Mouse (Mus musculus) heart, postnatal 25 days (tissue): ENCODE results near the gene Xpo6. TPM values are rescaled to one million over a fixed set of nuclear protein-coding genes. Genes with fewer than 3 reads are reported as not detected.

Experiments used
- DNase-seq: peaks from one replicate; pipeline ENCODE4 v3.0.0; 2022; ENCODE audit warnings: low spot score
- intact Hi-C: fragments of 180-260 bp; cut with DNase I; formaldehyde crosslinking; loops from one replicate; pipeline ENCODE4 v1.15.1; 2025
- total RNA-seq, 2 experiments: library from RNA; stranded (reverse); gene quantifications; 2 replicates each; pipeline ENCODE4 v1.2.3; 2021

Gene Xpo6
- total RNA-seq, 2 experiments from 2014 or later, result 19.2 to 23.7 TPM

DNA sequence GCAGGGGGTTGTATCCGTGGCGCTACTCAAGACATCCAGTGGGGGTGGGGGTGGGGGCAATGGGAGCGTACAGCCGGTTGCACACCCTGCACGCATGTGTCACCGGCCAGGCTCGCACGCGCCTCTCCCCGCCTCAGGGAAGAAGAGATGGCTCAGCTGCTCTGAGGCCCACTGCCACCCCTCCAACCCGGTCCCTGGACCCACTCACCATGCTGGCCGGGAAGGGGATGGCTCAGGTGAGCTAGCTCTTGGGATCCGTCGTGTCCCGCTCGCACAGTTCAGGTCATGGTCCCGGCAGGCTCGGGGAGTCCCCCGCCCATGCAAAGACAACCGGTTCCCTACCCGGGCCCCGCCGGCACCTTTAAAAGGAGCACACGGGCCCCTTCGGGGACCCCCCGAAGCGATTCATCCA lies 604 bp downstream of the Xpo6 start:
- intact Hi-C loops, result no loop called here
- DNase-seq, result peak; percentile 8

DNA sequence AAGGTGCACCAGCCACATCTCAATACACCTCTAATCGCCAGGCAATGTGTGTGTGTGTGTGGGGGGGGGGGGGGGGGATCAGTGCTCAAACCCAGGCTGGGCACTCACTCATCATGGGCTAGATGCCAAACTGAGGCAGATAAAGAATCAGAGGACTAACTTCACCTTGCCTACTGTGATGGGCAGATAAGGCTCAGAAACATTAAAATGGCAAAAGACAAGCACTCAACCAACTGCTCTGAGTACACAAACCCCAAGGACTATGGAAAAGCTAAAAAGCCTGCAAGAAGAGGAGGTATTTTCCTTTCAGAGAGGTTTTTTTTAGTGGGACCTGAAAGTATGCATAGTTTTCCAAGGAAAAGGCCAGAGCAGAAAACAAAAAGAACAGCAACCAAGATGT lies 1.4 kb downstream of the Xpo6 start:
- intact Hi-C loops, result no loop called here
- DNase-seq, result no peak

DNA sequence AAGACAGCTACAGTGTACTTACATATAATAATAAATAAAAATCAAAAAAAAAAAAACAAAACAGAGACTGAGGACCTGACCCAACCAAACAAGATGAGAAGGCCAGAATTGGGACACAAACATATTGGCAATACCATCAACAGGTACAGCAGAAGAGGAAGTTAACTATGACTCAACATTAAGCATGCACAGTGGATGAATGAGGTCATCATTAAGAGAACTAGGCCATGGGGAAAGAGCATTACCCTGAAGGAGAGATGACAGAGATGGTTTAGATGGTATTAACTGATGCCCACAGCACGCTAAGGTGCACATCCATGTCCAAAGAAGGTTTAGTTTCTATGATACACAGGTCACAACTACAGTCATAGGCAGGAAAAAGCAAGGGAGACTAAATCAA lies 6.1 kb downstream of the Xpo6 start:
- DNase-seq, result no peak
- intact Hi-C loops, result no loop called here

DNA sequence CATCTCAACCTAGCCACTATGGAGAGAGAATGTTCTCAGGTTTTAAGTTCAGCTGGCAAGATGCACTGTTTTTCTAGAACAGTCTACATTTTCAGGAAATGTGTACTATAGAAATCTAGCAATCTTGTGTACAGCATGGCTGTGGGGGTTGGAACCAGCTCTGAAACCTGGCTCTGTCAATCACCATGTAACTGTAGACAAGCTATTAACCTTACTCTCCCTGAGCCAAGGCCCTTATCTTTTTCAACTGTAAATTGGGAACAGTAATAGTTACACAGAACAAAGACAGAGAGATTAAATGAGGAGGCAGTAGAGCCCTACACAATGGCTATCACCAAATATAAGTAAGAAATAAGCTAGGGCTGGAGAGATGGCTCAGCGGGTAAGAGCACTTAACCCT lies 8.8 kb downstream of the Xpo6 start:
- intact Hi-C loops, result no loop called here

DNA sequence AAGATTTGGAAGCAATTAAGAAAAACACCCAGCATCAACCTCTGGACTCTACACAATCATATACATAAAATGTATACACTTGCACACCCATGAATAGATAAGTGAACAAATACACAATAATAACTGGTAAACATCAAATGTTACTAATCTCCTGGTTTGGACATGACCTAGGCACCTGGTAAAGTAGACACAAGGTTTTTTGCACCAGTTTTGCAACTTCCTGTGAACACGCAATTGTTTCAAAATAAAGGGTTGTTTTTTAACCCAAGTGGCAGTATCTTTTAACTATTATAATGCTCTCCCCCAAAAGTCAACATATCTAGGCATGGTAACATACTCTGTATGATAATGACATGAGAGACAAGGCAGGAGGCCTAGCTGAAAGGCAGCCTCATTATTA lies 10.8 kb downstream of the Xpo6 start:
- no peak for DNase-seq
- intact Hi-C loops, result no loop called here

More for the DNA sequence above, 8.8 kb downstream of the Xpo6 start:
- no peak for DNase-seq

DNA sequence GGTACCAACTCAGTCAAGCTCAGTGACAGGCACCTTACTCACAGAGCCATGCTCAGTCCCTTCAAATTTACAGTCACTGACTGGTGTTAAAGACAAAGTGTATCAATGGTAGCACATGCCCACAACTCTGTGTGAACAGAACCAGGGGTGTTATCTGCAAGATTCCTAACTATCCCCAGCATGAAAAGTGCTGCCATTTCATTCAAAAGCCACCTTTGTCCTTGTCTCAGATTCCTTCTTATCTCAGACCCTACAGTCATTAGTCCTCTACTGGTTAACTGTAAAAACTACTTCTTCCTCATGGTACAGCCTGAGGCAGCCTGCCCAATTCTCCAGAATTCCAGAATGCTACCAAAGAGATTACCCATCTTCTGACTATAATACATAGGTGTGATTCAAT lies 14.3 kb downstream of the Xpo6 start:
- no peak for DNase-seq
- intact Hi-C loops, result no loop called here

DNA sequence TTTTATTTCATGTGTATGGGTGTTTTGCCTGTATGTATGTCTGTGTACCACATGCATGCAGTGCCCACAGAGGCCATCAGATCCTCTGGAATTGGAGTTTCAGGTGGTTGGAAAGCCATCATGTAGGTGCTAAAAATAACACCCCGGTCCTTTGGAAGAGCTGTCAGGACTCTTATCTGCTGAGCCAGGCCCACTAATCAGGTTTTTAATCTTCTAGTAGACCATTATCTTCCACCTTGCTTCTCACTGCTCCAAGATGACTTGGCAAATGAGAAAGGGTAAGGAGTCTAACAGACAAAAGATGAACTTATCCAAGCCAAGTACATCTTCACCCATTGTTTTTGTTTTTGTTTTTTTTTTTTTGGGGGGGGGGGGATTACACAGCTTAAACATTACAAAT lies 16.7 kb downstream of the Xpo6 start:
- no peak for DNase-seq
- intact Hi-C loops, result no loop called here

DNA sequence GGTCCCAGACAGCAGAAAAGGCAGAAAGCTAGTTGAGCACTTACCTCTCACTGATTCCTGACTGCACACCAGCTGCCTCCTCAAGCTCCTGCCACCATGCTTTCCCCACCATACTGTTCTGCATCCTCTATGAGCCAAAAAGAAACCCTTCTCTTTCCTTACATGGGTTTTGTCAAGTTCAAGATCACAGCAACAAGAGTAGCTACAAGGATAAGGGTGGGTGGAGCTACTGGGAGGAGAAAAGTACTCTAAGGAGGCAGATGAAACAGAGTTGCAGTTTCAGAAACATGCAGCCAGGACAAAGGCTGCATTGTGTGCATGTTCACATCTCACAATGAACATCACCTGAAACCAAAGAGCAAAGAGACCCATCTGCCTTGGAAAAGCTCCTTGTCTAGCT lies 18.8 kb downstream of the Xpo6 start:
- no peak for DNase-seq
- intact Hi-C loops, result no loop called here

DNA sequence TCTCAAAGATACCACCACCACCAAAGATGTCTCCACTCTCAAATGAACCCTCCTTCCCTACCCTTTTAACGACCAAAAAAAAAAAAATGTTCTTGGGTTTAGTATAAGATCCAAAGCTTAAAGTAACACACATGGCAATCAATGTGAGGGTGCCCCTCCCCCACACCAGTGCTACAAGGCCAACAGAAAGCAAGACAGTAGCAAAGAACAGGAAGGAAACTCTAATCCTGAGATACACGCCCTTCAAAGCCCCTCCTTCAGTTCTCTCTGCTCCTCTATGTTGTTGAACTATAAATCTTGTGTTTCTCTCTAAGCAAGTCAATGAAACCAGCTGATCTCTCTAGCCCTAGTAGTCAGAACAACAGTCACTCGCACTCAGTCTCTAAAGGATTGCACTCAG lies 19.3 kb downstream of the Xpo6 start:
- DNase-seq, result no peak

DNA sequence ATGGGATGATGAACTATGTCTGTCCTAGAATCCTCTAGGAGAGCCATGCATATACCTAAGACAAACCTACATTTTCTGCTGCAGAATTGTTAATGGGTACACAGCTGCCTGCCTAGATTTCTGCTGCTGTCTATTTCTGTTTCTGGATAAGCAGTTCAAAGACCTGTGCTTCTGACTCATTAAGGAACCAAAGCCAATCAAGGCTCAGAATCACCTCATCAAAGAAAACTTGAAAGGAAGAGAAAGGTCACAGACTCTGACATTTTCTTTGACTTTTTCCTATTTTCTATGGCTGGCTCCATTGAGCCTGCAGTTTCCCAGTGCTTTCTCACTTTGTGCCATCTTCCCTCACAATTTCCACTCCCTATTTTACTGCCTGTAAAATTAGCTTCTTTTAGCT lies 21.5 kb downstream of the Xpo6 start:
- intact Hi-C loops, result no loop called here
- DNase-seq, result no peak

More for the DNA sequence above, 19.3 kb downstream of the Xpo6 start:
- intact Hi-C loops, result no loop called here

DNA sequence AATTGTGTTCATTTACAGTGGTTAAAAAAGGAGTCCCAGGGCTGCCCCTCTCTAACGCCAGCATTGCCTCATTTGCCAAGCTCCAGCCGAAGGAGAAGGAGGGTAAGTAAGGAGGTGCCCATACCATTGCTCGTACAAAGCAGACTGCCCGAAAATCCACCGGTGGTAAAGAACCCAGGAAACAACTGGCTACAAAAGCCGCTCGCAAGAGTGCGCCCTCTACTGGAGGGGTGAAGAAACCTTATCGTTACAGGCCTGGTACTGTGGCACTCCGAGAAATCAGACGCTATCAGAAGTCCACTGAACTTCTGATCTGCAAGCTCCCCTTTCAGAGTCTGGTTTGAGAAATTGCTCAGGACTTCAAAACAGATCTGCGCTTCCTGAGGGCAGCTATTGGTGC lies 24.3 kb downstream of the Xpo6 start:
- no peak for DNase-seq
- intact Hi-C loops, result no loop called here

DNA sequence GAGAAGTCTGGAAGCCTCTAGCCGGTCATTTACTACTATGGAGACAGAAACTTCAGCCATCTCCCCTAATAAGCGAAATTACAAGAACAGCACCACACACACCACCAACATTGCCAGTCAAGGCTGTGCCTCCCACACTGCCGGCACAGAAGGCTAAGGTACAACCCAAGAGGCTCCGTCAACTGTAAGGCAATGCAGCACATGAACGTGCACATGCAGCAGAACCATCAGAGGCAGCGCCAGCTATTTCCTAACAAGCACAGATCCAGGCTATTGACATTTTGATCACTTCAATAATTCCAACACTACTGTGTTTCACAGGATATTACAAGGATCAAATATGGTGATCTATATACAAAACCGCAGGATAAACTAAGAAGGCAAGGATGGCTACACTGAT lies 24.8 kb downstream of the Xpo6 start:
- no peak for DNase-seq
- intact Hi-C loops, result no loop called here

DNA sequence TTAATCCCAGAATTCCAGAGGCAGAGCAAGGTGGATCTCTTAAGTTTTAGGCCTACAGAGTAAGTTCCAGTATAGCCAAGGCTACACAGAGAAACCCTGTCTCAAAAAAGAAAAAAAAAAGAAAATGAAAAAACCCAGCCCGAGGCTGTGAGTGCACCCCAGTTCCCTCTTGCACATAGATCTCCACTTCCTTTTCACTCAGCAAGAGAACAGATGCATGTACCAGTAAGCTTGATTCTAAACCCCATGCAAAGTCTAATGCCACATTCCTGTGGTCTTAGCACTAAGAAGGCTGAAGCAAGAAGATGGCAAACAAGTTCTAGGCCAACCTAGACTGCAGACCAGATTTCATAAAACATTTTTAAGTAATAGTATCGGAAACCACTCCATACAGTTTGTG lies 25.4 kb downstream of the Xpo6 start:
- intact Hi-C loops, result no loop called here
- no peak for DNase-seq

DNA sequence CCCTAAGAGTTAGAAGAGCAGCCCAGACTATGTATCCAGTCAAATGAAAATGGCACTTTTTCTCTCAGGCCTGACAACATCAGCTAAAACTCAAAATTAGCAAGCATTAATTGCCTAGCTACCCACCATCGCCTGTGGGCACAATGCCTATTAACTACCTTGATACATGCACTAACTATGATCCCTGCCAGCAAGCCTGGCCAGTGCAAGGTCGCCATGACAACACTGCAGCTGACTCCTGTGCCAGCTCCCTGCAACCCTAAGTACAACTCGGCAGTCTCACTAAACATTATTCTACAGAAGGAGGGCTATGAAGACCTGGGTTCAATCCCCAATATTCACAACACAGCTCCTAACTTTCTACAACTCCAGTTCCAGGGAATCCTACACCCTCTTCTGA lies 28.3 kb downstream of the Xpo6 start:
- DNase-seq, result no peak
- intact Hi-C loops, result no loop called here

DNA sequence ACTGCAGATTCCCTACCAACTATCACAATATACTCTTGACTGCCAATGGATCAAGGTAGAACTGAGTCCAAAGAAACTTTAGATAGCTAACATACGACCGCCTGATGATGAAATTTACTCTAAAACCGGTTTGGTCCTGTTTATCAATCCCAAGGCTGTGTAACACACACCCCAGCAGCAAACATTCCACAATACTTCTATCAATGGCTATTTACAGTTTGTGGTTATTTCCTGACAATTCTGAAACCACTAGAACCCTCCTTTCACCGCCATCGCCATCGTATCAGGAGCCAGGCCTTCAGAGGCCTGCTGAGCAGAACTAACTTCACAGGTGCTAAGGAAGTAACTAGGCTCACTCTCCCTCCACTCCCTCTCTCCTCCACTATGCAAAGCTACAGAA lies 31.7 kb downstream of the Xpo6 start:
- DNase-seq, result no peak
- intact Hi-C loops, result no loop called here

DNA sequence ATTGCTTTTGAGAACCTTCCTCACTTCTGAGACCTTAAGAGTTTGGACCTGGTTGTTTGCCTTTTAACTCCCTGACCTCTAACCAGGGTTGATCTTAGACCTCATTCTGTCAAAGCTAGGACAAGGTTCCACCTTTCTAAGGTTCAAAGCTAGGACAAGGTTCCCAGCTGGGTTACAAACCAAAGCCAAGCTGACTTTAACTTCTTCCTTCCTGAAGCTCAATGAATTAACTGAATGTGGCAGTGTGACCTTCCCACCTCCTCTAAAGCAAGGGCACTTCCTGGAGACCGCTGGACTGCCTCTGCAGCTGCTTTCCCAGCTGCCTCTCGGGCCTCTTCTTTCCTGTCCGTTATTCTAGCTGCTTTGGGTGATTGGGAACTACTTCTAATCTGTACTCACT lies 32.9 kb downstream of the Xpo6 start:
- no peak for DNase-seq
- intact Hi-C loops, result no loop called here

DNA sequence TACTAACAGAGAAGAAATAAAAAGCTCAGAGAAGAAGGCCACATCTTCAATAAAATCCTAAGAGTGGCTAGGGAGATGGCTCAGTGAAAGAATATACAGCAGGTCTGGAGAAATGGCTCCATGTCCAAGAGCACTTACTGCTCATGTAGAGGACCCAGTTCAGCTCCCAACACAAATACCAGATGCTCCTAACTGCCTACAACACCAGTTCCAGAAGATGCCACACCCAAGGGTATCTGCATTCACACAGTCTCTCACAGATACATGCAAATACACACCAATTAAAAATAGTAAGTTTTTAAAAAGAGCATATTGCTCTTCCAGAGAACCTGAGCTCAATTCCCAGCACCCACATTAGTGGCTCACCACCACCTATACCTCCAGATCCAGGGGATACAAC lies 33.7 kb downstream of the Xpo6 start:
- intact Hi-C loops, result no loop called here
- no peak for DNase-seq

DNA sequence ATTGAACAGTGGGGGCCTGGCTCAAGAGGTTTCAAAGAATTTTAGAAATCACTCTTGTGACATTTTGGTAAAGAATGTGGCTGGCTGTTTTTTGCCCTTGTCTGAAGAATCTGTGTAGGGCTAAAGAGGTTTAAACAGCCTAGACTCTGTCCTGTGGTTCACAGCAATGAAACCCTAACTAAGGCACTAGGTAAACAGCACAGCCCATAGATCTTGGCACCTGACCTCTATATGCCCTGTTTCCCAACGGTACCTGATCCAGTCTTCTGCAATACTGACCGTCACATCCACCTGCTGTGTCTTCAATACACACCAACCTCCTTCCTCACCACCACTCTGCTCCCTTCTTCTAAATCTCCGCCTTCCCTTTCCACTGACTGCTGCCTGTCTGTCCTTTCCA lies 42.1 kb downstream of the Xpo6 start:
- intact Hi-C loops, result no loop called here
- no peak for DNase-seq

DNA sequence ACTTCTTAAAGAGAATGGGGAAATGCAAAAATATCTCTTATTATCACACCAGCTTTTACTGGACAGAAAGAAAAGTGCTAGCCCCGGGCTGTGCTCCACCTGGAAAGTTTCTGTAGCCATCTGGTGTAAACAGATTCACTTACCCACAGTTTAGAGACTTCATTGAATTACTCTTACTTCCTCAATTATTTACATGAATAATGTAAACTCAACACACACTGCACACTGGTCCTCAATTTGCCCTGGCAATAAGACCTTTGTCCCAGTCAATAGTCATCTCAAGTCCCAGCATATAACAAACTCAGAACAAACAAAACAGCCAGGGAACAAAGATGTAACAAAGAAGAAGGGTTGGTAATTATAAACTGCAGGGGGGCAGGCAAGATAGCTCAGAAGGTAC lies 44.6 kb downstream of the Xpo6 start:
- no peak for DNase-seq
- intact Hi-C loops, result no loop called here

DNA sequence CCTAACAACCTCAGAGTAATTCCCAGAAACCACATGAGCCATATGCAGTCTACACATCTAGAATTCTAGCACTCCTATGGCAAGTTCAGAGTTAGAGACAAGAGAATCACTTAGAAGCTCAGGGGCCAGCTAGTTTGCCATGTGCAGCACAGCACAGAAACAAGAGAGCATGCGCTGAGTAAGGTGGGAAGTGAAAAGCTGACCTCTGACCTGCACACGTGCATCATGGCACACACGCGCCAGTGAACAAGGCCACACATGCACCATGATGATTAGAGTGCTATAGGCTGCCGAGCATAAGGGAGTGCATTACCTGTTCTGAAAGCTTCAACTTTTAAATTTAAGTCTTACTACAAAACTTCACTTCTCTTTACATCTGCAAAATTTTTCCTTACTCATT lies 45.6 kb downstream of the Xpo6 start:
- no peak for DNase-seq
- intact Hi-C loops, result no loop called here

DNA sequence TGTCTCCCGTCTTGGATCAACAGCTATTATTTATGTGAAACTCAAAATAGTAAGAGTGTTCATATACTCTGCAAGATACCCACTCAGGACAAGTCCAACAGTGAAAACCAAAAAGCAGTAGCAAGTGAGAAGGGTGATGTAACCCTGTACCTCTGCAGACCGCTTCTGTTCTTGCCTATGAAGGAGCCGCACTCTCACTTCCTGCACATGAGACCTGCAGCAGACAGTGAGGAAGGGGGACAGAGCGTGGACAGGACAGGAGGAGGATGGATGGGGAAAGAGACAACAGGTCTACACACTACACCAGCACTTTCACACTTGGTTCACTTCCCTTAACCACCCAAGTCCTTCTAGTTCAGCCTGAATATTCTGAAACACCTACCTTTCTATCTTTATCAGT lies 48.0 kb downstream of the Xpo6 start:
- intact Hi-C loops, result no loop called here
- no peak for DNase-seq

DNA sequence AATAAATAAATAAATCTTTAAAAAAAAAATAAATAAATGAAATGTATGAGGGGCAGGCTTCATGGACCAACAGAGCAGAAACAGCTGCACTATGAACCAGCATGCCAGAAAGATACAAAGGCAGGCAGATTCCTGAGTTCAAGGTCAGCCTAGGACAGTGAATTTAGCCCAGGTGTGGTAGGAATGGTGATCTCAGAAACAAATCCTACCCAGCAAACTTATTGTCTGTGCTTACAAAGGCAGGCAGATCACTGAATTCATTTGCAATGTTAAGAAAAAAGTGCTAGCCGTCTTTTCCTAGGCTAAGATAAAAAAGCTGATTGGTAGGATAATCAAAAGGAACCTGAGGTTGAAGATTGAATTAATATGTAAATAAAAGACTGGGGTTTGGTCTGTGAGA lies 54.1 kb downstream of the Xpo6 start:
- intact Hi-C loops, result no loop called here
- DNase-seq, result no peak

DNA sequence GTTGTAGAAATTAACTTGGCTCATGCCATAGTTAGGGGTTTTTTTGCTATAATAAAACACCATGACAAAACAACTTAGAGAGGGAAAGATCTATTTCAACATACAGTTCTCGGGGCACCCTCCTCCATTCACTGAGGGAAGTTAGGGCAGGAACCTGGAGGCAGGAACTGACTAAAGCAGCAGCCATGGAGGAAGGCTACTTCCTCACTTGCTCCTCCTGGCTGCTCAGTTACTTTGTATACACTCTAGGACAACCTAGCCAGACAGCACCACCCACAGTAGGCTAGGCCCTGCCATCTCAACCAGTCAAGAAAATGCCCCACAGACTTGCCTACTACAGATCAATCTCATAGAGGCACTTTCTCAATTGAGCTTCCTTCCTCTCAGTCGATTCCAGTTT lies 55.9 kb downstream of the Xpo6 start:
- no peak for DNase-seq
- intact Hi-C loops, result no loop called here
